ENCODE assay signal across 9 mouse cellular contexts in the genomic region with DNA sequence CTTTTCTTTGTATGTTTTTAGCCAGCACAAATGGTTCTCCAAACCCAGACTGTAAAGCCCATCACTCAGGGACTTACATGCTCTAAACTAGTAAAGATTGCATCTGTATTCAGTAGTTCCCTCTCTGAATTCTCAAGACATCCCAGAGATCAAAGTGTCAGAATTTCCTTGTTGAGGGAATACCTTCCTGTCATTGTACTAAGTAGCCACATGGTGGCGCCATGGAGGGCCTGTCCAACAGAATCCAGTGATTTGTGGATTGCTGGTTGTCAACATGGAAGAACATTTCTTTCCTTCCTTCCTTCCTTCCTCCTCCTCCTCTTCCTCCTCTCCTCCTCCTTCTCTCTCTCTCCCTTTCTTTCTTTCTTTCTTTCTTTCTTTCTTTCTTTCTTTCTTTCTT.
DNase-seq lines count a peak whose midpoint lies in the region; ATAC-seq lines count a peak whose summit lies in the region.
"Had no signal": no experiment of that assay in that cellular context is flagged by ENCODE, and none has a peak within 500 bp of the region (broad histone marks: within the 10 kb centered on the region; RNA-seq: fewer than 3 reads in every experiment).

No protein-coding gene starts in this region.

- H3K9ac ChIP-seq in liver, embryonic 11.5 days (ENCODE audit: low read depth, low read length): no peak overlapping the region
- H3K9ac ChIP-seq: midbrain, embryonic 12.5 days had no signal

- H3K36me3 ChIP-seq in liver, embryonic 11.5 days (ENCODE audit: control insufficient read depth, insufficient read depth, low read length): no peaks in the 10 kb centered on the region
- H3K36me3 ChIP-seq: midbrain, embryonic 12.5 days had no signal

- WGBS in liver, embryonic 11.5 days: 4% methylated on average over 1 of the region's 1 CpGs

- peak; percentile 26 for DNase-seq in cerebellum, adult 9-11 months
- no peak for DNase-seq in cerebellum, adult 11-12 months
- DNase-seq in liver (peak; percentile 66), adipocyte (ENCODE audit: low spot score) (peak; percentile 22)
- DNase-seq in liver, embryonic 11.5 days (ENCODE audit: low spot score): no peak
- DNase-seq in lung, postnatal 36 days: peak; percentile 28
- no peak for DNase-seq in ovary, postnatal 36 days (ENCODE audit: low spot score)
- no peak for DNase-seq in urinary bladder, adult 18-20 months (ENCODE audit: low spot score in 2 of 2)

- H3K9me3 ChIP-seq in liver, embryonic 11.5 days (ENCODE audit: control insufficient read depth, low read length): no peaks in the 10 kb centered on the region
- H3K9me3 ChIP-seq: midbrain, embryonic 12.5 days had no signal

- no peak for ATAC-seq in liver, embryonic 11.5 days (replicated peaks; ENCODE audit: low FRiP score)

- H3K4me2 ChIP-seq in liver, embryonic 11.5 days: no peak overlapping the region
- H3K4me2 ChIP-seq: midbrain, embryonic 12.5 days had no signal

- no peak overlapping the region for H3K27ac ChIP-seq in liver, embryonic 11.5 days (ENCODE audit: low read depth, low read length)
- H3K27ac ChIP-seq: midbrain, embryonic 12.5 days had no signal

- peaks cover 23% of the 10 kb centered on the region for H3K4me1 ChIP-seq in liver, embryonic 11.5 days (replicated peaks; ENCODE audit: control insufficient read depth, insufficient read depth, low read length)
- H3K4me1 ChIP-seq: midbrain, embryonic 12.5 days had no signal

- no peak overlapping the region for H3K4me3 ChIP-seq in liver, embryonic 11.5 days (ENCODE audit: low read depth, low read length)
- H3K4me3 ChIP-seq: midbrain, embryonic 12.5 days had no signal

- no peaks in the 10 kb centered on the region for H3K27me3 ChIP-seq in liver, embryonic 11.5 days (replicated peaks; ENCODE audit: control insufficient read depth, insufficient read depth, low read length)
- H3K27me3 ChIP-seq: midbrain, embryonic 12.5 days had no signal

Comparison
In these comparisons a context has a peak if more than half of its experiments do, and no peak if none do; other contexts are left out.
1. DNase-seq: peak in cerebellum, adult 9-11 months (single experiment), liver (single experiment), adipocyte (single experiment) and lung, postnatal 36 days (single experiment); none in cerebellum, adult 11-12 months (single experiment), liver, embryonic 11.5 days (single experiment), ovary, postnatal 36 days (single experiment) and urinary bladder, adult 18-20 months (0 of 2).